Mouse (Mus musculus) MN1 (cell line): ENCODE results near the gene Hnrnpl.
A peak's percentile ranks its signal among the peaks of the same experiment; 100 is the strongest.

Experiments
- DNase-seq: peaks from one replicate; pipeline ENCODE4 v3.0.0-alpha.2; 2016; ENCODE audit warnings: low spot score

Hnrnpl gene

GRCm38 (mm10) chr7:28790066-28790806 lies 18.1 kb upstream of the Hnrnpl start:
- peak; percentile 80 for DNase-seq

DNA sequence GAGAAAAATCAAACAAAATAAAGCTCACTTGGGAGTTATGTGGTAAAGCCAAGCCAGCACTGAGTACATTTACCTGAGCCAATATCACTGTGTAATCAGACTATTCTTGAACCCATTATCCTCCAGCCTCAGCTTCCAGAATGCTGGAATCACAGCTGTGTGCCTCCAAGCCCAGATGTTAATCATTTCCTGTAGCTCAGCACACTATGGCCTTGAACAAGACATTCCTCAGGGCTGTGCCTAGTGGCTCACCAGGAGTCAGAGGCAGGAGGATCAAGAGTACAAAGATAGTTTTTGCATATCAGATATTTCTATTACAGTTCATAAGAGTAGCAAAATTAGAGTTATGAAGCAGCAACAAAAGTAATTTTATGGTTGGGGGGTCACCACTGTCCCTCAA lies 16.6 kb upstream of the Hnrnpl start:
- DNase-seq: no peak

- DNase-seq: no peak
Observed at GRCm38 (mm10) chr7:28792391-28793185, 15.8 kb upstream of the Hnrnpl start.

GRCm38 (mm10) chr7:28793834-28794233 lies 14.5 kb upstream of the Hnrnpl start:
- no peak for DNase-seq

DNA sequence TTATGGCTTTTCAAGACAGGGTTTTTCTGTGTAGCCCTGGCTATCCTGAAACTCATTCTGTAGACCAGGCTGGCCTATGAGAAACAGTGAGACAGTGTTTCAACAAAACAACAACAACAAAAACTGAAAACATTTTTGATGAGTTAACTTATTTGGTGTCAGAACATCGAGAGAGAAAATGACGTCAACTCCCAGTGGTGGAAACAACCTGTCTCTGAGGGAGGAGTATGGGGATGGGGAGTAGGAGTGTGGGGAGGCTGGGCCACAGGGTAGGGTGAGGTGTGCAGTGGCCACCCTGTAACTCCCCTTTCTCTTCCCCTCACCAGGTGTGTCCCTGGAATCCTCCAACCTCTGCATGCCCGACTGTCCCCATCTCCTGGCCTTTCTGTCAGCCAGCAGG lies 13.8 kb upstream of the Hnrnpl start:
- DNase-seq: no peak

DNA sequence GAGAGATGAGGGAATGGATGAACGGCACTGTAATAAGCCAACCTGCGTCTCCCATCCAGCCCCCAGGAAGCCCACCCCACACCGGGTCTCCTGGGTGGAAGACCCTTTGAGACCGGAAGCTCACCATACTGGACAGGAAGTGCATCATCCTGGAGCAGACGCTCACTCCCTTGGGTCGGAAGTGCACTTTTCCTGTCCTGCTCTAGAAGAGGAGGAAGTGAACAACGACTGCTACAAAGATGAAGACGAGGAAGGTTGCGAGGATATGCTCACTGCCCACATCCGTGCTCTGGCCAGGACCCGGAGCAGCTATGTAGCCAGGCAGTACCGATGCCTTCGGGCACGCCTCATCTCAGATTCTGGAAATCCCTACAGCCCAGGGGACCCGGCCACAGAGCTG lies 12.5 kb upstream of the Hnrnpl start:
- no peak for DNase-seq

GRCm38 (mm10) chr7:28796562-28796975 lies 11.8 kb upstream of the Hnrnpl start:
- DNase-seq: peak; percentile 30

DNA sequence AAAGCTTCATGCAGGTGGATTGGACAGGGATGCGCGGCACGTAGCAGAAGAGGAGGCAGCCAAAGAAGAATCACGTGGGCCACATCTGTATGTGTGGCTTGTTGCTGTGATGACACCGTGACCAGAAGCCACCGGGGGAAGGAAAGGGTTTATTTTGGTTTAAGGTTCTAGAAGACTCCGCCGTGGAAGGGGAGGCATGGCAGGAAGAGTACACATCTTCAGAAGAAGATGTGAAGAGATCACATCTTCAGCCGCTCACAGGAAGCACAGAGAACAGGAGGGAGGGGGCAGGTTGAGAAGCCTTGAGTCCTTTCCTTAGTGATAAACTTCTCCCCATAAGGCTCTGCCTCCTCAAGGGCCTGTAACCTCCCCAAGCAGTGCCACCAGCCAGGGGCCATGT lies 8.3 kb upstream of the Hnrnpl start:
- DNase-seq: no peak

GRCm38 (mm10) chr7:28801451-28801850 lies 6.9 kb upstream of the Hnrnpl start:
- no peak for DNase-seq

DNA sequence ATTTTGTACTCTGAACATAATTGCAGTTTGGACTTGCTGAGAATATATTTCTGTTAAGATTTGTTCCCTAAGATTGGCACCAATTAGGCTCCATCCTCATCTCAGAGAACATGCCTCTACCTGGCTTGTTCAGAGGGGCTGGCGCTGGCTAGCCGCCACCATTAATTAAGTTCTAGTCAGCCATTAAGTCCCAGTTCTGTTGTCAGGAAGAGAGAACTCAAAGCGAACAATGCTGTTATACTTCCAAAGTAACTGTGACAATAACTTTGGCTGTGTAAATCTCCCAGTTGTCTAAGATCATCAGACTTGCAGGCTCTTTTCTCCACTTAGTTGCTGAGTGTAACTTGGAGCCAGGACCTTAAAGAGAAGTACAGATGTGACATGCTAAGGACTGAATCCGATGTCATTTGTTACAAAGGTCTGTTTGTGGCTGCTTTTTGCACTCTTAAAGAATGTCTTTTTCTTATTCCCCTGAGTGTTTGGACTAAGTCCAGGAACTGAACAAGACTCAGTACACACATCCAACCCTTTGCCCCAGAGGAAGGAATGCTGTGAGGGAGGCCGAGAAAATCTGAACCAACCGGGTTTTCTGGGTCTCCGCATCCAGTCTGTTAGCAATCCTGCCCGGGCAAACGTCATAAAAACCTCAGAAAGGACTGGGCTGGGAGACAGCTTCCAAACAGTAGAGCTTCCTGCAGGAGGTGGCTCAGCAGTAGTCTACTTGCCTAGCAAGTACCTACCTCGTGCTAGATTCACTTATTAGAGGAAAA lies 6.3 kb upstream of the Hnrnpl start:
- peak; percentile 33 for DNase-seq

- DNase-seq: no peak
Observed at GRCm38 (mm10) chr7:28802846-28803588, 5.3 kb upstream of the Hnrnpl start.

GRCm38 (mm10) chr7:28803756-28804155 lies 4.6 kb upstream of the Hnrnpl start:
- DNase-seq: no peak

- DNase-seq: no peak
Observed at GRCm38 (mm10) chr7:28806869-28807268, 1.5 kb upstream of the Hnrnpl start.

DNA sequence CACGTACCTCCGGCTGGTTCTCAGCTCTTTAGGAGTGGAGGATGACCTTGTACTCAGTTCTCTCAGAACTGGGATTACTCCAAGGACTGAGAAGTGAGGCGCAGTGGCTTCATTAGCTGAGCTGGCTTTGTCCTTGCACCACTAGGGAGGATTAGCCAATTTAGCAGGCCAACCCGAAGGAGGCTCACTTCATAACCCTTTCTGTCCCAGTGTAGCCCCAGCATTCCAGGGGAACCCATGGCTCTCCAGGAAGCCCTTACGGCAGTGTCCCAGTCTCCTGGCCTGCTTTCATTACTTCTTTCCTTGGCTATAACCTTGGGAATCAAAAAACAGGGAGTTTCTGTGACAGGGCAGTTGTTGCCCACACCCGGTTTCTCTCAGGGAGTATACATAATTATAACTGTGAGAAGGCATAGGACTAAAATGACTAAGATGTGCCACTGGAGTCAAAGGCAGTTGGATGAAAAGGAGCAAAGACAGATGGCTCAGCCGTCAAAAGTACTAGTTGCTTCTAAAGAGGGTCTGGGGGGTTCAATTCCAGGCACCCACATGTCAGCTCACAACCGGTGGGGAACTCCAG lies 610 bp upstream of the Hnrnpl start:
- no peak for DNase-seq

GRCm38 (mm10) chr7:28808957-28809393 lies 634 bp downstream of the Hnrnpl start:
- peak; percentile 83 for DNase-seq

DNA sequence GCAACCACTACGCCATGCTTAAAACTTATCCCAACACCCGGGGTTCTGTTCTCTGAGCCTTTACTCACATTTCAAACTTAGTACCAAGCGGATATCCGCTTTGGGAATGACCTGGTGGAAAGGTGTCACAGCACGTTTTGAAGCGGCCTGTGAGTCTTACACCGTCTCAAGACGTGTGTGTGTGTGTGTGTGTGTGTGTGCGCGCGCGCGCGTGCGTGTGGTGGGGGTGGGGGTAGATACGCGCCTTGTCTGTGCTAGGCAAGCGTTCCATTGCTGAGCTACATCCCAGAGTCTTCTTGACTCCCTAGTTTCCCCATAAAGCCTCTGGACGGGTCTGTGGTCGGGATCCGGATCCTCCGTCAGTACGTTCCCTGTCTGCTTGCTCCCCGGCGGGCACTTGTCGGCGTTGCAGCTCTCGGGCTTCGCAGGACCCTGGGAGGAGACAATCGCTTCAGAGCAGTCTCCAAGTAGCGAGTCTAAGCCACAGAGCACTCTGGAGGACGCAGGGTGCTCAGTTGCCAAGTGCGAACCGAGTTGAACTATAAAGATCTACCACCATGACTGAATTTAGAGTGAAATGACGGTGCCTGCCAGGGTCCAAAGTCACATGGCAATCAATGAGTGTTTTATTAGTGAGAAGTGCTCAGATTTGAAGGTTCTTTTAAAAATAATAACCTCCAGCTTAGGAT lies 1.2 kb downstream of the Hnrnpl start:
- peak; percentile 62 for DNase-seq

GRCm38 (mm10) chr7:28810107-28811066 lies 2.0 kb downstream of the Hnrnpl start:
- DNase-seq: peak; percentile 98

DNA sequence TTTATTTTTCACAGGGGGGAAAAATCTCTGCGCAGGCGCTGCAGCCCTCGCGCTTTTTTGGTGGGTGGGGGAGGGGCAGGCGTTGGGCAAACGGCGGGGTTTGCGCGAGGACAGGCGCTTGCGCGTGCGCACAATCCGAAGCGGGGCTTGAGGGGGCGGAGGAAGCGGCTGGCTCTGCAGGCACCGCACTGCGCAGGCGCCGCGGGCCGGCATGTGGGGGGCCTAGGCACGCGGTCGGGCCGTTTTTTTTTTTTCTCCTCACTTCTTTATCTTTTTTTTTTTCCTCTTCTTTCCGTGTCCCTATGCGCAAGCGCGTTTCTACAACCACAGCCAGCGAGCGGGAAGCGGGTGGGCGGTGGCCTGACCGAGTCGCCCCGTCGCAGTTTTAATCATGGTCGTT lies 2.9 kb downstream of the Hnrnpl start:
- peak; percentile 95 for DNase-seq

- DNase-seq: no peak
Observed at GRCm38 (mm10) chr7:28811640-28812275, 3.4 kb downstream of the Hnrnpl start.
